Mouse (Mus musculus): ENCODE measurements around the gene Wnt10b.
"Not testable (repeated sequence)": the region's sequence is repeated elsewhere in the genome, so short reads cannot be mapped to it uniquely, and the experiment has no call there.

Wnt10b gene

GRCm38 (mm10) chr15:98777762-98778161 lies at the start of gene Wnt10b:
Gene Wnt10b (minus strand): TSS chr15:98778150.
- DNase-seq (ENCODE audit: low spot score in 2 of 2) = no peak

GRCm38 (mm10) chr15:98827611-98828011 lies 49.7 kb upstream of the Wnt10b start:
- no peak for DNase-seq (ENCODE audit: low spot score in 2 of 2)

- no peak for DNase-seq (ENCODE audit: low spot score in 2 of 2)
Measured at GRCm38 (mm10) chr15:98823434-98823833, 45.5 kb upstream of the Wnt10b start.

GRCm38 (mm10) chr15:98822147-98822546 lies 44.2 kb upstream of the Wnt10b start:
- no peak for DNase-seq (ENCODE audit: low spot score in 2 of 2)

GRCm38 (mm10) chr15:98821403-98821802 lies 43.5 kb upstream of the Wnt10b start:
- DNase-seq (ENCODE audit: low spot score in 2 of 2) = no peak

- DNase-seq (ENCODE audit: low spot score in 2 of 2) = no peak
Measured at GRCm38 (mm10) chr15:98820937-98821336, 43.0 kb upstream of the Wnt10b start.

- no peak for DNase-seq (ENCODE audit: low spot score in 2 of 2)
Measured at GRCm38 (mm10) chr15:98818171-98818570, 40.2 kb upstream of the Wnt10b start.

GRCm38 (mm10) chr15:98812741-98813424 lies 34.9 kb upstream of the Wnt10b start:
- no peak for DNase-seq (ENCODE audit: low spot score in 2 of 2)

- not testable (repeated sequence) for DNase-seq (ENCODE audit: low spot score in 2 of 2)
Measured at GRCm38 (mm10) chr15:98810212-98810611, 32.3 kb upstream of the Wnt10b start.

GRCm38 (mm10) chr15:98809390-98809789 lies 31.4 kb upstream of the Wnt10b start, which contains the start of gene Ddn:
Gene Ddn (minus strand): TSS chr15:98809490.
- DNase-seq (ENCODE audit: low spot score in 2 of 2) = no peak

- no peak for DNase-seq (ENCODE audit: low spot score in 2 of 2)
Measured at GRCm38 (mm10) chr15:98808651-98809134, 30.7 kb upstream of the Wnt10b start.

- no peak for DNase-seq (ENCODE audit: low spot score in 2 of 2)
Measured at GRCm38 (mm10) chr15:98807895-98808650, 30.1 kb upstream of the Wnt10b start.

- DNase-seq (ENCODE audit: low spot score in 2 of 2) = no peak
Measured at GRCm38 (mm10) chr15:98806809-98807770, 29.1 kb upstream of the Wnt10b start.

GRCm38 (mm10) chr15:98806071-98806808 lies 28.3 kb upstream of the Wnt10b start:
- no peak for DNase-seq (ENCODE audit: low spot score in 2 of 2)

- peak; percentile 66 to 77 for DNase-seq (ENCODE audit: low spot score in 2 of 2)
Measured at GRCm38 (mm10) chr15:98805324-98806040, 27.5 kb upstream of the Wnt10b start.

GRCm38 (mm10) chr15:98804054-98804453 lies 26.1 kb upstream of the Wnt10b start:
- peak; percentile 68 to 84 for DNase-seq (ENCODE audit: low spot score in 2 of 2)

- no peak for DNase-seq (ENCODE audit: low spot score in 2 of 2)
Measured at GRCm38 (mm10) chr15:98802926-98803325, 25.0 kb upstream of the Wnt10b start.

GRCm38 (mm10) chr15:98799396-98799795 lies 21.4 kb upstream of the Wnt10b start:
- DNase-seq (ENCODE audit: low spot score in 2 of 2) = peak; percentile 70 to 88

- no peak for DNase-seq (ENCODE audit: low spot score in 2 of 2)
Measured at GRCm38 (mm10) chr15:98798903-98799302, 21.0 kb upstream of the Wnt10b start.

GRCm38 (mm10) chr15:98797835-98798492 lies 20.0 kb upstream of the Wnt10b start:
- DNase-seq (ENCODE audit: low spot score in 2 of 2) = no peak

Data from urinary bladder, postnatal 4 days (tissue).